Mouse (Mus musculus) lung, embryonic 16.5 days (tissue): ENCODE measurements around the gene Pcca. TPM values are rescaled to one million over a fixed set of nuclear protein-coding genes. Genes with fewer than 3 reads are reported as not detected.

Source experiments
- ATAC-seq: fragments of 200-750 bp; cut with Nextera tagmentation; 2 replicates; pipeline ENCODE4 v1.8.0; 2017; ENCODE audit warnings: low read depth, mild to moderate bottlenecking, moderate library complexity
- H3K27ac ChIP-seq: fragments of 300-500 bp; sonication (generic); 2 replicates; pipeline ENCODE4 v1.5.1; 2014; ENCODE audit warnings: mild to moderate bottlenecking, control low read depth, low read length
- H3K27me3 ChIP-seq: fragments of 300-500 bp; sonication (generic); 2 replicates; pipeline ENCODE4 v1.6.1; 2014; ENCODE audit warnings: low read depth, low read length, mixed read lengths; ENCODE audit not compliant: control insufficient read depth, insufficient read depth
- H3K36me3 ChIP-seq: fragments of 300-500 bp; sonication (generic); 2 replicates; pipeline ENCODE4 v1.6.1; 2014; ENCODE audit warnings: low read length; ENCODE audit not compliant: control insufficient read depth, insufficient read depth
- H3K4me1 ChIP-seq: fragments of 300-500 bp; sonication (generic); replicated peaks from 2 replicates; pipeline ENCODE4 v1.6.1; 2014; ENCODE audit warnings: low read length, mixed read lengths; ENCODE audit not compliant: control insufficient read depth, insufficient read depth
- H3K4me2 ChIP-seq: fragments of 300-500 bp; sonication (generic); 2 replicates; pipeline ENCODE4 v1.6.1; 2014; ENCODE audit warnings: low read depth, low read length, control low read depth
- H3K4me3 ChIP-seq: fragments of 300-500 bp; sonication (generic); 2 replicates; pipeline ENCODE4 v1.5.1; 2014; ENCODE audit warnings: mild to moderate bottlenecking, low read length, control low read depth
- H3K9ac ChIP-seq: fragments of 300-500 bp; sonication (generic); 2 replicates; pipeline ENCODE4 v1.6.1; 2014; ENCODE audit warnings: low read length, control low read depth
- H3K9me3 ChIP-seq: fragments of 300-500 bp; sonication (generic); 2 replicates; pipeline ENCODE4 v1.6.1; 2016; ENCODE audit warnings: low read length; ENCODE audit not compliant: control insufficient read depth
- WGBS: fragments of 180-500 bp; shearing (Covaris S2); extraction: QIAGEN DNeasy Blood & Tissue Kit; methylation state at CpG from one replicate; pipeline ENCODE4 v1.1.7; 2014; 5-methylcytosine and 5-hydroxymethylcytosine counted together
- polyA plus RNA-seq: library from polyadenylated mRNA; unstranded; fragments of >200 nt; fragmentation: Nextera tagmentation; extraction: Ambion mirVana; gene quantifications from 2 replicates; pipeline ENCODE4 v1.2.1, GENCODE M21; 2015

The Pcca gene
- polyA plus RNA-seq, 1 experiment from 2014 or later = 19.0 TPM

DNA sequence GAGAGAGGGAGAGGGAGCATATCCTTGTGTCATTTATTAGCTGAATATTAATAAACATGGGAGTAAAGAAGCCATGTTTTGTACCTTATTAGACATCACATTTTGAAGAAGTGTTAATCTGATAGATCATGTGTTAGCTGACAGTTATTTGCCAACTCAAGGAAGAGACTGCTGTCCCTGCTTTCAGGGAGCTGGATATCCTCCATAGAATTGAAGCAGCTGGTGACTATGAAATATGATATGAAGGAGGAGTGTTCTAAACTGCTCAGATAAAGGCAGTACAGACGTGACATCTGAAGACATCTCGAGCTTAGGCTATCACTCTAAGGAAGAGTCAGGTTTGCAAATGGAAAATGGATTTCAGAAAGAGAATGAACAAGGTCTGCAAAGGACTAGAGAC is 289.7 kb downstream of the Pcca start:
- Histone ChIP-seq H3K27me3 (no peaks in the 10 kb centered on the region), H3K36me3 (no peaks in the 10 kb centered on the region), H3K27ac (no peak overlapping the region), H3K9me3 (no peaks in the 10 kb centered on the region), H3K4me2 (no peak overlapping the region), H3K4me1 (no peaks in the 10 kb centered on the region), H3K9ac (no peak overlapping the region), H3K4me3 (no peak overlapping the region)
- peak; percentile 28; the same call in 1 of the 2 replicates for ATAC-seq
- WGBS = 27% methylated on average over 2 of the region's 2 CpGs

DNA sequence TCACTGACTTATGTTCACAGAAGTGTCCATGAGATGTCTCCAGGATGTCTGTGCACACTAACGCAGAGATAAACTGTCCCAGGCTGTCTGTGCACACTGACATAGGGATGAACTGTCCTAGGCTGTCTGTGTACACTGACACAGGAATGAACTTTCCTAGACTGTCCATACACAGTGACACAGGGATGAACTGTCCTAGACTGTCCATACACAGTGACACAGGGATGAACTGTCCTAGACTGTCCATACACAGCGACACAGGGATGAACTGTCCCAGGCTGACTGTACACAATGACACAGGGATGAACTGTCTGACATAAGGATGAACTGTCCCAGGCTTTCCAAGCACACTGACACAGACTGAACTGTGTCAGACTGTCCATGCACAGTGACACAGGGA is 291.3 kb downstream of the Pcca start:
- no peaks in the 10 kb centered on the region for H3K4me1 ChIP-seq
- H3K9ac ChIP-seq = no peak overlapping the region
- no peaks in the 10 kb centered on the region for H3K9me3 ChIP-seq
- no peak overlapping the region for H3K4me3 ChIP-seq
- no peak; the same call in 1 of the 2 replicates for ATAC-seq
- 66% methylated on average over 2 of the region's 2 CpGs for WGBS
- H3K27ac ChIP-seq = no peak overlapping the region
- H3K27me3 ChIP-seq = no peaks in the 10 kb centered on the region
- H3K36me3 ChIP-seq = no peaks in the 10 kb centered on the region
- H3K4me2 ChIP-seq = no peak overlapping the region

DNA sequence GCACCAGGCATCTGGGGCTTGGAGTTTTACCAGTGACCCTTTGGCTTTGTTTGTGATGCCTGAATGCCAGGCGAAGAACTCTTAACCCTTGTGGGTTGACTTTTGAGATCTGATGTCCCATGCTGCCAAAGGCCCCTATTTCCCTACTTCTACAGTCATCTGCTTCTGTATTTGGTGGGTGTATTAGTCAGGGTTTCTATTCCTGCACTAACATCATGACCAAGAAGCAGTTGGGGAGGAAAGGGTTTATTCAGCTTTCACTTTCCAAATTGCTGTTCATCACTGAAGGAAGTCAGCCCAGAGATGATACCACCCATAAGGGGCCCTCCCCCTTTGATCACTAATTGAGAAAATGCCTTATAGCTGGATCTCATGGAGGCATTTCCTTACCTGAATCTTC is 296.3 kb downstream of the Pcca start:
- H3K9me3 ChIP-seq = no peaks in the 10 kb centered on the region
- H3K4me2 ChIP-seq = no peak overlapping the region
- H3K4me3 ChIP-seq = no peak overlapping the region
- H3K4me1 ChIP-seq = no peaks in the 10 kb centered on the region
- ATAC-seq = no peak
- 88% methylated on average over 1 of the region's 1 CpGs for WGBS
- H3K27ac ChIP-seq = no peak overlapping the region
- H3K27me3 ChIP-seq = no peaks in the 10 kb centered on the region
- H3K9ac ChIP-seq = no peak overlapping the region
- H3K36me3 ChIP-seq = no peaks in the 10 kb centered on the region

DNA sequence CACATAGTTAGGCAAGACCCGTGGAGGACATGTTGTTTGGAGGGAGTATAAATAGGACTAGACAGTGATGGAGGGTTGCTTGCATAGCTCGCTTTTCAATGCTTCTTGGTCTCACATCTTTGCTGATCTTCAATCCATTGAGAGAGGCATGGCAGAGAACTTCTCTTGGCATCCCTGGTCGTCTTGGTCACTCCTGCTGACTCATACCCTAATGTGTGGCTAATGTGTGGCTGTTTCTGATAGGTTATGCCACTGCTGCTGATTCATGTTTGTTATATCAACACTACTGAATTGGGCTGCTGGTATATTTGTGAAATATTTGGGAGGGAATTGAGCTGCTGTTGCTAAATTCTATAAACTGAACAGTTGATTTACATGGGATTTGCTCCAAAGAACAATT is 299.5 kb downstream of the Pcca start:
- WGBS = 74% methylated on average over 3 of the region's 3 CpGs
- Histone ChIP-seq H3K27me3 (no peaks in the 10 kb centered on the region), H3K4me2 (no peak overlapping the region), H3K4me1 (no peaks in the 10 kb centered on the region), H3K9ac (no peak overlapping the region), H3K9me3 (no peaks in the 10 kb centered on the region), H3K36me3 (no peaks in the 10 kb centered on the region), H3K27ac (no peak overlapping the region), H3K4me3 (no peak overlapping the region)
- no peak for ATAC-seq

DNA sequence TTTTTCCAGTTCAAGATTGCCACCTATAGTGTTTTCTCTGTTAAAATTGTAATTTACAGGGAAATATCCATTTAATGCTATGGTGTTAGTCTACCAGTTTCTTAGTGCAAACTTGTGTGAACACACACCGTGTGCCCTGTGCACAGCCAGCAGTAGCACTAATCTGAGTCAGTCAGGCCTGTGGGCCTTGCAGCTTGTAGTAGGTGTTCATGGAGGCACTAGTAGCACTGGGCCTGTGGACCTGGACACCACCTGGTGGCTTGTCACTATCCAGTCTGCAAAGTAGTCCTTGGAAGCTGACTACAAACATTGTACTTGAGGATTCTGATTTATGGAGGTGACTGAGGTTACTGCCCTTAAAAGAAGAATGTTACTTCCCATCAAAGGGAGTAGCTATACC is 300.6 kb downstream of the Pcca start:
- no peak overlapping the region for H3K4me2 ChIP-seq
- H3K36me3 ChIP-seq = no peaks in the 10 kb centered on the region
- no peak for ATAC-seq
- no peaks in the 10 kb centered on the region for H3K4me1 ChIP-seq
- H3K4me3 ChIP-seq = no peak overlapping the region
- no peaks in the 10 kb centered on the region for H3K9me3 ChIP-seq
- no peak overlapping the region for H3K9ac ChIP-seq
- 85% methylated on average over 1 of the region's 1 CpGs for WGBS
- H3K27me3 ChIP-seq = no peaks in the 10 kb centered on the region
- no peak overlapping the region for H3K27ac ChIP-seq

DNA sequence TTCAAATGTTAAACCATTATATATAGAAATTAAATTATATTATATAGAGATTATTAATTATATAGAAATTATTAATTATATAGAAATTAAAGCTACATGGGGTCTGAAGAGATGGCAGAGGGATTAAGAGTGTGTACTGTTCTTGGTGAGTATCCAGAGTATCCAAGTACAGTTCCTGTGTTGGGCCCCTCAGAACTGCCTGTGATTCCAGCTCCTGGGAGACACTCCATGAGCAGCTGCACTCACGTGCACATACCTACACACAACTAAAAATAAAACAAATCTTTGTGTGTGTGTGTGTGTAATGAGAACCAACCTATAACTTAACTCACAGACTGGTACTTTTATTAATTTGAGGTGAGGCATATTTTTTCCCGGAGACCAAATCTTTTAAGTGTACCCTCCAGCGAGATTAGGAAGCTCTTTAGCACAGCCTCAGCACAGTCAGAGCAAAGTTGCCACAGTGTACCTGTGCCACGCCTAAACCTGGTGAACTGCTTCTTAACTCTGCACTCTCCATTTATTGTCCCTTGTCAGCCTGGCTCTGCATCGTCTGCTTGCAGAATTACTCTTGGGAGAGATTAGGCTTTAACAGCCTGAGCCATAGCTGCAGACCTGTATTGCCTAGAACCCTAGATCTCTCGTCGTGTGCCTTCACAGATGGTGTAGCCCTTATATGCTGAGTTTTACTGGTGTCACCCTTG is 301.5 kb downstream of the Pcca start:
- whole genome bisulfite sequencing = 61% methylated on average over 7 of the region's 7 CpGs
- Histone ChIP-seq H3K9ac (no peak overlapping the region), H3K4me3 (no peak overlapping the region), H3K4me1 (no peaks in the 10 kb centered on the region), H3K9me3 (no peaks in the 10 kb centered on the region), H3K36me3 (no peaks in the 10 kb centered on the region), H3K27me3 (no peaks in the 10 kb centered on the region), H3K4me2 (no peak overlapping the region), H3K27ac (no peak overlapping the region)
- no peak for ATAC-seq

DNA sequence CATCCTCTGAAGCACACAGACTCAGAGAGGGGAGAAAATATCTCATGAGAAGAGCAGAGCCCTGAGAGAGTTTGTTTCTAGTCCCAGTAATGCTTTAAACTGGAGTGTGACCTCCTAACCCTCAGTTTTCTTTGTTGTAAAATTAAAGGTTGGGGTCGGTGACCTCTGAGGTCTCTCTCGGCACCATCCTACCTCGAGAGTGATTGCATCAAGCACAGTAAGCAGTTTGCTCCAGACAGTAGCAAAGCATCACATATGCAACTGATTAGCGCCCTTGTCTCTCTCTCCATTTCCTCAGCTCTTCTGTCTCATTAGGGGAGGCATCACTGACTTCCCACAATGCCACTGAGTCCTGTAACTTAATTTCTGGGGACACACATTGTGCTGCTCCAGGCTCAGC is 302.1 kb downstream of the Pcca start:
- Histone ChIP-seq H3K9ac (no peak overlapping the region), H3K27ac (no peak overlapping the region), H3K36me3 (no peaks in the 10 kb centered on the region), H3K4me1 (no peaks in the 10 kb centered on the region), H3K27me3 (no peaks in the 10 kb centered on the region), H3K4me2 (no peak overlapping the region), H3K9me3 (no peaks in the 10 kb centered on the region), H3K4me3 (no peak overlapping the region)
- WGBS = 52% methylated on average over 4 of the region's 4 CpGs
- no peak for ATAC-seq

DNA sequence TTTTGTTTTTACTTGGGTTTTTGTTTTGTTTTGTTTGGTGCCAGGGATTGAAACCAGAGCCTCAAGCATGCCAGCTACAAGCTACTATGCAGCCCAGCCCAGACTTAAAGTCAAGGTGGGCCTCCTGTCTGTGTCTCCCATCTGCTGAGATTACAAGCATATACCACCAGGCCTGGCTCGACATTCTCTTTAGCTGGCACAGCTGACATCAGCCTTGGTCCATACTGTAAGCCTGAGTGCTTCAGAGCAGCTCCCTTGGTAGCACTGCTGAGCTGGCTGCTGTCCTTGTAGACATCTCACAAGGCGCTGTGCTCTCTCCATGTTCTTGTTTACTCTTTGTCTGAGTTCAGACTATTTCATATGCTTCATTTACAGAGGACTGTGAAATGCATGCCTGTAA is 302.9 kb downstream of the Pcca start:
- no peak for ATAC-seq
- no peak overlapping the region for H3K27ac ChIP-seq
- H3K36me3 ChIP-seq = no peaks in the 10 kb centered on the region
- H3K9me3 ChIP-seq = no peaks in the 10 kb centered on the region
- 55% methylated on average over 2 of the region's 2 CpGs for WGBS
- no peak overlapping the region for H3K9ac ChIP-seq
- H3K4me3 ChIP-seq = no peak overlapping the region
- no peaks in the 10 kb centered on the region for H3K4me1 ChIP-seq
- no peak overlapping the region for H3K4me2 ChIP-seq
- H3K27me3 ChIP-seq = no peaks in the 10 kb centered on the region

DNA sequence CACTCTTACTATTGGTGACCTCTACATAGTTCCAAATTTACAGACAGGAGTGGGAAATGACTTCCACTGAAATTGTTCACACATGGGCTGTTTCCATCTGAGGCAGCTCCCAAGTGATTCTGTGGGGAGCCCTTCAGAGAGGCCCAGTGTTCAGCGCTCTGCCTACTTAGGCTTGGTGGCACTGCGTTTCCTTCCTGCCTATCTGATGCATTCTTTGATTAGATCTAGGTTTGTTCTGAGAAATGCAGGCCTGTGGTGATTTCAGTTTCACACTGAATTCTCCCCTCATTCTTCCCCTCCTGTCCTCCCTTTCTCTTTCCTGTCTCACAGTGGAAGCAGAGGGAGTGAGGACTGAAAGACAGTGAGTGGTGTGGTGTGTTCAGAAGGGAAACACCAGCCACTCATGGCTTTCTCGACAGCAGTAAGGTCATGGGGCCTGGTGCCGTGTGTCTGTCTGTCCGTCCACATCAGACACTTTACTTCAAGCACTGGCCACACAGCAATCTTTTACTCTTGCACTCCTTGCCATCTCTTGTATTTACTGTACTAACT is 318.5 kb downstream of the Pcca start:
- Histone ChIP-seq H3K27me3 (no peaks in the 10 kb centered on the region), H3K4me2 (no peak overlapping the region), H3K27ac (no peak overlapping the region), H3K4me1 (no peaks in the 10 kb centered on the region), H3K9ac (no peak overlapping the region), H3K4me3 (no peak overlapping the region), H3K9me3 (no peaks in the 10 kb centered on the region), H3K36me3 (no peaks in the 10 kb centered on the region)
- WGBS = 66% methylated on average over 5 of the region's 5 CpGs
- no peak for ATAC-seq
